Mouse (Mus musculus) megakaryocyte, embryonic 14.5 days (primary cell): ENCODE measurements at regions not wholly inside any gene's neighbourhood (a gene's known extent, or its start where the extent isn't known, plus 50 kb on each side); places are given as distances from the start of the nearest gene placed in this dataset.

ENCODE experiments used
- FLI1 ChIP-seq: IDR thresholded peaks from 2 replicates; pipeline ENCODE4 v1.6.1; 2012; ENCODE audit warnings: low read length, inconsistent platforms, mixed read lengths
- GATA1 ChIP-seq: IDR thresholded peaks from 3 replicates; pipeline ENCODE4 v1.6.1; 2012; ENCODE audit warnings: mixed read lengths, low read length, inconsistent platforms, borderline replicate concordance

DNA sequence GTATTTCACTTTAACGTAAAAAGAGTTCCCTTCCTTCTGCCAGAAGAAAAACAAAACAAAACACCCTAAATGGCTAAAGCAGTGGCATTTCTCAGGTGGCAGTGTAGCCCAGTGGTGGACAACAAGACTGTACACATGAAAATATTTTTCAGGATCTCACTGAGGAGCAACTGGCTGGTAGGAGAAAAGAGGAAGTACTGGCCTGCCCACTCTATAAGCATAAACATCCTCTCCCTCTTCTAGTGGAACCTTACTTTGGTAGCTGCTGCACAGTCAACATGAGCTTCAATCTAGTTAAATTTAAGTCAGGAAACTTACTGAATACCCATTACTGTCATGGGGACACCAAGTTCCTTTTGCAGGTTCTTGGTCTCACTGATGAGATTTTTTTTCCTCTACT lies 209.5 kb upstream of the Ednrb start:
- TF ChIP-seq GATA1: no peak
- no peak for TF ChIP-seq FLI1
